Mouse (Mus musculus): Measurements from ENCODE around the gene Slc25a13.

Gene Slc25a13

DNA sequence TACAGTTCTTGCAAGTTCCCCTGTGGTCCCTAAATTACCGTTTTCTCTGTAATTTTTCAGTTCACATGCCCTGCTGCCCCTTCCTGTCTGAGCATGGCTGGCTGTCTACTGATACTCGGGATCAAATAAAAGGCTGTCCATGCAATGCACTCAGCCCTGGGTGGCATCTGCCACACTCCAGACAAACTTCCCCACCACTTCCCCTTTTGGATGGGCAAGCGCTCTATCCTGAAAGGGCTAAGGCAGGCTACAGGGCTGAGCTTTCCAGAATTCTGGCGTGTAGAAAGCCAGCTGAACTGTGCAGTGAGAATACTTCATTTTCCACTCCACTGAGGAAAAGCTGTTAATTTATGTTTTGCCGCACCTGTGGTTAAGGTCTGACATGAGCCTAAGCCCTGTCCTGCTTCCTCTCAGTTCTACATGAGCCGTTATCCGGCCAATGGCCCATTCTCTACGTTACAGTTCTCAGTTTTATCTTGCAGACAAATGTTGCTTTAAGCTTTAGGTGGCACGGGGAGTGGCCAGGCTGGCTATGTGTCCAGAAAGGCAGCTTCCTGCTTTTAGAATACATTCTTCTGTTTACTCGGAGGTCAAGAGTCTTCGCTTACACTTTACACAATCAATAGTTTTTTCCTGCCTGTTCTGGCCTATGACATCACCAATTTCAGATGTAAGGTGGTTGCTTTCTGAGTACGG is 170.1 kb downstream of the Slc25a13 start:
- no peak for DNase-seq (ENCODE audit: low read depth, low spot score)

DNA sequence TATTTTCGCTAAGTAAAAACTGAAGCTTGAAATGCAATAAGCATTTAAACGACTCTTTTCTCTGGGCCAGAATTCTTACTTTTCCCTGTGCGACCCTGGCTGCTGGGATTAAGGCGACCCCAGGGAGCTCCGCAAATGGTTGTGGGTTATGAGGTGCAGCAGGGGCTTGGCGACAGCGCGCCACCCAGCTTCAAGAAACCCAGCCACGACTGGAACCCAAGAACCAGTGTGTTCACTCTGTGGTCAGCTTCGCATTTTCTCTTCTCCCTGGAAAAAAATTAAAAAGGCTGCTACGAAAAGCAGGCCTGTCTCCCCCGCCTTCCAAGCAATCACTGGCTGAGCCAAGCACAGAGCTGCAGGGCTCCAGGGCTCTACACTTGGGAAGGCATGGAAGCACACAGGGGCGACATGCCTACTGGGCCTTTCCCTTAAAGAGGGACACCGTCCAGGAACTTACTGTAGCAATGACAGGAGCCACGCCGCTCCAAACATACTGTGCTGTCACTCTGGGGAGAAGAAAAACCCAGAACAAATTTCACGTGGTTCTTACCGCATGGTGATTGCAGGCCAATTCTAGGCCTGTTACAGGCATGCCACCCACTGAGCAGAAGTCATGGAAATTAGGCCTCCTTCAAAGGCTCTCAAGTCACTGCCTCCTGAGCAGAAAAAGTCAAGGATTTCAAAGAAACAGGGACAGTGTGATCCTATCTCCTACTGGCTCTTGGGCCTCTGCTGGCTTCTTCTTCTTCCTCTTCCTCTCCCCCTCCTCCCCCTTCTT is 178.0 kb downstream of the Slc25a13 start:
- DNase-seq (ENCODE audit: low read depth, low spot score) = no peak

DNA sequence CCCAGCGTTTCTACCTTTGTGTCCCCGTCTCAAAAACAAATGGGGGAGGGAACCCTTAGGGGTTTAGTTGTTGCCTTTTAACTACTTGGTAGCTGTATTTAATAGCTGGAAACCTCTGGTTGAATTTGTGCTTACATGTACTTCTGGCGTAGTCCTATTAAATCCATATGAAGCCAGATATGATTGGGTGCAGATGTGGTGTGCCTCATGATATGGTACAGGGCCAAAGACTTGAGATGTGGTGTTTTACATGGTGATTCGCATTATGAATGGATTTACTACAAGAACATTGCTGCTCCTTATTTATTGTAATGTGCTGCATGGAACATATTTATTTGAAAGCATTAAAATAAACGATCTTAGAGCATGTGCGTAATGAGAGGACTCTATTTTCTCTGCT is 189.3 kb downstream of the Slc25a13 start:
- no peak for DNase-seq (ENCODE audit: low read depth, low spot score)

DNA sequence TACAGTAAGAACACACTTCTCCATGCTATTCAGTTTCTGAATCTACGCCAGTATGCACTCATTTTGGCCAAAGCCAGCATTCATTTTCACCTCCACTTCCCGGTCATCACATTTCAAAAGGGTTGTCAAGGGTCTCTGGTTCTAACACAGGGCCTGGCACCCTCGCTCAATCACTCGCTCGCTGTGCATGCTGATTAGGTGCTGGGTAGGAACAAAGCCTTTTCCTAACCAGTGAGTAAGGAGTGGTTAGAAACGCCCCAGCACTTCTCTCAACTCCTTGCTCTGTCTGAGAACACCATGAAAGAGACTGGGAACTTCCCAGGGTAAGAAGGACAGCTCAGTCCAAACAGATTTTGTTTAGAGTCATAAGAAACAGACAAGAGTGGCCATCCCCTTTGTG is 193.0 kb downstream of the Slc25a13 start:
- no peak for DNase-seq (ENCODE audit: low read depth, low spot score)

GRCm38 (mm10) chr6:6016931-6017330 is 200.0 kb downstream of the Slc25a13 start:
- no peak for DNase-seq (ENCODE audit: low read depth, low spot score)

DNA sequence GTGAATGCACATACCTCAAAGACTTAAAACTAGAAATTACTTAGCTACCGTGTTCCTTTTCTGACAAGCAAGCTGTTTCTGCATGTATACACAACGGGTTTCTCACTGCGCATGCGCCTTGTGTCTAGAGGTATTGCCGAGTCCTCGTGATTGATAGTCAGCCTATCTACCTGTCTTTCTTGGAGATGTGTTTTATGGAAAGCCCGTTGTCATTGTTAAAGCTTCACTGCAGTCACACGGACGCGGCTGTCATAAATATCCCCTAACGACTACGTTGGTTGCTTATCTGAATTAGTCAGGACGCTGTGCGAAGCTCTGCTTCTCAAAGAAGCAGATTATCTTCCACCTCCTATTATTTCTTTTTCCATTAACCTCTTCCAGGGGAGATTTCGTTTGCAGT is 201.4 kb downstream of the Slc25a13 start:
- no peak for DNase-seq (ENCODE audit: low read depth, low spot score)

DNA sequence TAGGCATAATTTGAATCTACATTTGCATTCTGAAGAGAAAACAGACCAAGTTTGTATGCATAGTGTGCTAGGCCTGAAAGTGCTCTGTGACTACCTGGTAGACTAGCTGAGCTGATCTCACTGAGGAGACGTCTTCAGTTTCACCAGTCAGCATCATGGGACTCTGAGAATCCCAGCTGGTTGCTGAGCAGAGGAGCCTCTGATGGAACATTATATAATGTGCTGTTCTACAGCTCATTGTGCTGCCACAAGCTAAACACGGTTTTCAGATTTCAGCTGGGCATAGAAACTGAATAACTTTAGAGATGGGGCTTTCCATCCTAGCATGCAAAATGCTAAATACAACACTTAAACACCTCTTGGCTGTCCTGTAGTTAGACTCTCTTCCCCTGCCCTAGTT is 205.6 kb downstream of the Slc25a13 start:
- DNase-seq (ENCODE audit: low read depth, low spot score) = no peak

DNA sequence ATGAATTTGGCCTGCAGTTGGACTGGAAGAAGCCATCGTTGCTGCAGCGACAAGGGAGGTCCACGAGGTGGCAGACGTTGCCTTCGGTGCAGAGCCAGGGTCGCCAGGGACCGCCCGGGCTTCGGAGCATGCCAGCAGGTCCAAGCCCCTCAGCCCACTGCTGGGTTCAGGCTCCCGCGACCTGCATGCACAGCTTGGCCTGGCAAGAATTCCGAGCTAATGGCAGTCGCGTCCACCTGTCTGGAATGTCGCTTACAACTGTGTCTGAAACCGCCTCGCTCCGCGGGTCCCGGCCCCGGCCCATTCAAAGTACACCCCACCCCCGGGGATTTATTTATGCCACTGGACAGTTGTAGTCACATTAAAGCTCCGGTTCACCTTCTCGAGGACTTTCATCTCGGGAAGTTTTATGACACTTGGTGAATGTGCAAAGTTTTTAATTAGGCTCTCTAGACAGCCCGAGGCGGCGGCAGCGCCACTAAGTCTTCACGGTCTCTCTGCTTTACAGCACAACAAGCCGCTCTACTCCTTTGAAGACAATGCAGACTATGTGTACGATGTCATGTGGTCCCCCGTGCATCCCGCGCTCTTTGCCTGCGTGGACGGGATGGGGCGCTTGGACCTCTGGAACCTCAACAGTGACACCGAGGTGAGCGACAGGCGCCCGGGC is 211.1 kb downstream of the Slc25a13 start:
- DNase-seq (ENCODE audit: low read depth, low spot score) = peak; percentile 21

DNA sequence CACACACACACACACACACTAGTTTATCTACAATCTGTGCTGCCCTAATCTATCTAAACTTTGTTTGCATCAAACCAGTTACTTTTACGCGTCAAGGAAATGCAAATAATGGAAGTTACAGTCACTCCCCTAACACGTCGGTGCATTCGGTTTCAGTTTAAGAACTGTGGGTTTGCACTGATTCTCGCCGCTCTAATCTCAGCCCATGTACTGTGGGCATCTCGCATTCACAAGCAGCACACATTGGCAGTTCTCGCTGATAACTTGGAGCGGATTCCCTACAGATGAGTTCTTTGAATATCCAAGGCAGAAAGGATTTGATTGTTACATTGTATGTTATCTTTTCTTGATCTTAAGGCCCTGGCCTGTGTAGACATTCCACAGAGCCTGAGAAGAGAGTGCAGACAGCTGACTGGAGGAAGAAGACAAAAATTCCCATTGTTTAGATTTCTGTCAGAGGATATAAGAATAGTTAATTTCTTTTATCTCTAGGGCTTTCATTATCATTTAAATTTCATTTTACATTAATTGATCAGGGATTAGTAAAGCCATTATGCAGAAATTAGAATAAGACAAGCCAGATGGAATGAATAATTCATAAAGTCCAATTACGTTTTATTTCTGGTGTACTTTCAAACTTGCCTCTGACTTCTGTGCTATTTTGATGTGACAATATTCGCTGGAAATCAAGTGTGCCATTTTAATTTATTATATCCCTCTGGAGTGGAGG is 212.1 kb downstream of the Slc25a13 start:
- DNase-seq (ENCODE audit: low read depth, low spot score) = no peak

- DNase-seq (ENCODE audit: low read depth, low spot score) = no peak
Observed at GRCm38 (mm10) chr6:6002061-6002460, 214.9 kb downstream of the Slc25a13 start.

- peak; percentile 37 for DNase-seq (ENCODE audit: low read depth, low spot score)
Observed at GRCm38 (mm10) chr6:5997535-5997934, 219.4 kb downstream of the Slc25a13 start.

DNA sequence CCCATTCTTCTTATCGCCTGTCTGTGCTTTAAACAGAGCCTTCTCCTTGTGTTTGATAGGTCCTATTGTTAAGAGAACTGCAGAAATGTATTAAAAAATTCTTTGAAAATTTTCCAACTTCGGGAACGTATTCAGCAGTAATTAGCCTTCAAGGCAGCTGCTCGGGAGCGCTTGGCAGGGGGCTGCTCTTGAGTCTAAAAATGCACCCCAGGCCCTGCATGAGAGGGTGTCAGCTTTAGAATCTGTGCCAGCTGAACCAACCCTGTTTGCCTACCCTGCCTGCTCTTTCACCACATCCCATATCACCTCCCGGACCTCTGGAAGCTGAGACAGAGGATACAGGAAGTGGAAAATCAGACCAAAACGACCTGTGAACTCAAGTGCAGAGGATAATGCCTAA is 223.9 kb downstream of the Slc25a13 start:
- no peak for DNase-seq (ENCODE audit: low read depth, low spot score)

- DNase-seq (ENCODE audit: low read depth, low spot score) = no peak
Observed at GRCm38 (mm10) chr6:5991817-5992755, 224.9 kb downstream of the Slc25a13 start.

DNA sequence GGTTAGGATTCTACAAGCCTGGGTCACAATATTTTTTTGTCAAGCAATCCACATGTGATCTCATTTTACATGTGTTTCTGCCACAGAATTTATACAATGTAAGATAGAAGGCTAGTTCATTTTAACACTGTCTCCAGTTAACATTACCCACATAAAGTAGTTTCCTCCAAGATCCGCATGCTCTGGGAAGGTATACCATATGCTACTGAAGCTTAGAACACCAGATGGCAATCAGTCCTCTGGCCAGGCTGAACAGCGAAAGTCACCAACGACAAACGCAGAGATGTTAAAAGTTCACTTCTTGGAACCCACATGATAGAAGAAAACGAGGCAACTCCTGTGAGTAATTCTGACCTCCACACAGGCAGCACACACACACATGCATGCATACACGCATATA is 225.7 kb downstream of the Slc25a13 start:
- no peak for DNase-seq (ENCODE audit: low read depth, low spot score)
